Mouse (Mus musculus): ENCODE measurements around the gene Taf8. TPM values are rescaled to one million over a fixed set of nuclear protein-coding genes. Genes with fewer than 3 reads are reported as not detected.

The Taf8 gene
- polyA plus RNA-seq, 1 experiment from 2014 or later: 8.1 TPM

DNA sequence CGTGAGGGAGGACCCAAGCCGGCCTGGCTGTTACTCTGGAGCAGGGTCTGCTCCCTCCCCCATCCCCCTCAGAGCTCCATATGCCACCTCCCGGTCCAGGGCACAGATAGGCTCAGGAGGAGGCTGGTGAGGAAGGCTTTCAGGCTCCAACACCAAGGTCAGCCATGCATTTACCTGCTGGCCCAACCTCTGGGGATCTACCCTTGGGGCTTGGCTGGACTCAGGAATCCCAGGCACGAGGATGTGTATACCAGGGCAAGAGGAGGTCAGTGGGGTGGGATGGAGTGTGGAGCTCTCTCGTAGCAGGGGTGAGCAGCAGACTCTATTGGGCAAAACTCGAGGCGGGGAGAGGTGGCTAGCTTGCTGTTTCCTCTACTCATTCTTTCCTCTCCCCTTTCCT, 49.2 kb downstream of the Taf8 start:
- DNase-seq (no peak), ATAC-seq (no peak)
- peaks cover 35% of the 10 kb centered on the region for H3K4me1 ChIP-seq (ENCODE audit: insufficient read depth)
- TF ChIP-seq EP300 (IDR thresholded peaks at IDR 0.05; ENCODE audit: low read depth) (no peak), CTCF (IDR thresholded peaks at IDR 0.05; ENCODE audit: low read depth) (no peak)
- no peak overlapping the region for H3K4me3 ChIP-seq (ENCODE audit: low read depth, low read length)
- no peak overlapping the region for H3K9ac ChIP-seq (replicated peaks)
- H3K4me2 ChIP-seq (ENCODE audit: low read depth, low read length): no peak overlapping the region
- H3K27ac ChIP-seq (ENCODE audit: low read depth): no peak overlapping the region
- WGBS (ENCODE audit: insufficient replicate concordance): 64% methylated on average over 7 of the region's 7 CpGs
- no peaks in the 10 kb centered on the region for H3K9me3 ChIP-seq (ENCODE audit: low read length)
- H3K36me3 ChIP-seq (replicated peaks; ENCODE audit: insufficient read depth, low read length): 0 out of 2 replicates have a peak, but pooled peaks cover 2% of the 10 kb centered on the region
- no peaks in the 10 kb centered on the region for H3K27me3 ChIP-seq (ENCODE audit: insufficient read depth, low read length)

DNA sequence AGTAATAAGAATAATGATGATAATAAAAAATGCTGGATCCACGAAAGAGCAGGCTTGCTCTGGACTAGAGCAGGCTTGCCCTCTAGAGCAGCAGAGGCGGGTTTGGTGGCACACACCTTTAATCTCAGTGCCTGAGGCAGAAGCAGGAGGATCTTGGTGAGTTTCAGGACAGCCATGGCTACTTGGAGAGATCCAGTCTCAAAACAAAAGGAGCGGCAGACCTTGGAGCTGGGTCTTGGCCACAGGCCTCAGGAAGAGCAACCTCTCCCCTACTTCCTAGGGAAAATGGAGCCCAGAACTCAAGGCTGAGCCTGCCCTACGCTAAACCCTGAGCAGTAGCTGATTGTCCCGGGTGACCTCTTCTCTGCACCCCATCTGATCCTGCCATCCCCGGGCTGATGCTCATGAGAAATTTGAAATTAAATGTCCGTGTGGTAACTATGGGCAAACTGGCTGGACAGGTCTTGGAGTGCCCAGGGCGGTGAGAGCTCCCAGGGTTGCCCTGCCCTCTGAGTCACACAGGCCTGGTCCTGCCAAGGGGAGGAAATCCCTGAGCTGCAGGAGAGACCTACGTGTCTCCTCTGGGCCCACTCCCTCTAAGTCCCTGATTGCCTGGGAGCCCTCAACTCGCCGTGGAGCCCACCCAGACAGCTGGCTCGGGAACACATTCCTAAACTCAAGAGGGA, 51.1 kb downstream of the Taf8 start:
- TF ChIP-seq CTCF (IDR thresholded peaks at IDR 0.05; ENCODE audit: low read depth) (no peak), EP300 (IDR thresholded peaks at IDR 0.05; ENCODE audit: low read depth) (no peak)
- no peak overlapping the region for H3K4me3 ChIP-seq (ENCODE audit: low read depth, low read length)
- no peak for DNase-seq
- WGBS (ENCODE audit: insufficient replicate concordance): 80% methylated on average over 12 of the region's 12 CpGs
- no peaks in the 10 kb centered on the region for H3K9me3 ChIP-seq (ENCODE audit: low read length)
- no peak overlapping the region for H3K9ac ChIP-seq (replicated peaks)
- H3K27ac ChIP-seq (ENCODE audit: low read depth): no peak overlapping the region
- H3K4me2 ChIP-seq (ENCODE audit: low read depth, low read length): no peak overlapping the region
- H3K4me1 ChIP-seq (ENCODE audit: insufficient read depth): peaks cover 48% of the 10 kb centered on the region
- no peaks in the 10 kb centered on the region for H3K27me3 ChIP-seq (ENCODE audit: insufficient read depth, low read length)
- H3K36me3 ChIP-seq (replicated peaks; ENCODE audit: insufficient read depth, low read length): 0 out of 2 replicates have a peak, but pooled peaks cover 2% of the 10 kb centered on the region
- no peak for ATAC-seq

DNA sequence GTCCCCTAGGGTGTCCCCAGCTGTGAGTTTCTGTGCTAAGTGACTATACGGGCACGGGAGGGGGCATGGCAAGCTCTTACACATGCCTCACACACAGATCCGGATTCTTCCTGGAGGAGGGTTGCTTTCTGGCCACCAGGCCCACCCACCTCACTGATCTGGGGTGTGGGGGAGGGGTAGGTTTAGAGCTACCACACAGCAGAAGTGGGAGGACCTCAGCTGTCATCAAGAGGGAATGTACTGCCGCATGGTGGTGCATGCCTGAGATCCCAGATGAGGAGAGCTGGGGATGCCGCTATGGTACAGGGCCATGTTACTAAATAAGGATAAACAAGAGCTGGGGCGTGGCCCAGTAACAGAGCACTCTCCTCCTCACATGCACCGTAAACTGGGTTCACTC, 51.9 kb downstream of the Taf8 start:
- H3K4me3 ChIP-seq (ENCODE audit: low read depth, low read length): no peak overlapping the region
- ATAC-seq (no peak), DNase-seq (no peak)
- H3K4me2 ChIP-seq (ENCODE audit: low read depth, low read length): no peak overlapping the region
- H3K9ac ChIP-seq (replicated peaks): no peak overlapping the region
- H3K4me1 ChIP-seq (ENCODE audit: insufficient read depth): peaks cover 53% of the 10 kb centered on the region
- TF ChIP-seq EP300 (IDR thresholded peaks at IDR 0.05; ENCODE audit: low read depth): no peak
- TF ChIP-seq CTCF (IDR thresholded peaks at IDR 0.05; ENCODE audit: low read depth): no peak
- no peaks in the 10 kb centered on the region for H3K9me3 ChIP-seq (ENCODE audit: low read length)
- no peak overlapping the region for H3K27ac ChIP-seq (ENCODE audit: low read depth)
- H3K27me3 ChIP-seq (ENCODE audit: insufficient read depth, low read length): no peaks in the 10 kb centered on the region
- WGBS (ENCODE audit: insufficient replicate concordance): 54% methylated on average over 7 of the region's 7 CpGs
- 0 out of 2 replicates have a peak, but pooled peaks cover 2% of the 10 kb centered on the region for H3K36me3 ChIP-seq (replicated peaks; ENCODE audit: insufficient read depth, low read length)

DNA sequence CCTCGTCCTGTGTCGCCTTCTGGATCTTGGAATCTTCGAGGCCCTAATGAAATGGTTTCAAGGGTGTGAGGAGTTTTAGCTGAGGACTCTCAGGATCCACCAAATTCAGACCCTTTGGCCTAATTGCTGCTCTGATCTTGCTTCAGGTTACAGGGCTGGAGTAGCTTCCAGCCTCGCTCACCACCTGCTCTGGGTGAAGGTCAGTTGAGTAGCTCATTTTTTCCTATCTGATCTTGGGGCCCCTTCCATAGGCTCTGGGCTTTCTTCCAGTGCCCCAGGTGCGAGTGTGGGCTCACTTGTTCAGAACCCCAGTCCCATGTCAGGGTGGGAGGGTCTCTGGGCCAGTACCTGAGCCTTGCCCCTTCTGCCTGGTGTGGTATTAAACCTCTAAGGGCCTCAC, 52.7 kb downstream of the Taf8 start:
- Histone ChIP-seq H3K4me3 (ENCODE audit: low read depth, low read length) (no peak overlapping the region), H3K27me3 (ENCODE audit: insufficient read depth, low read length) (no peaks in the 10 kb centered on the region), H3K9me3 (ENCODE audit: low read length) (no peaks in the 10 kb centered on the region), H3K36me3 (replicated peaks; ENCODE audit: insufficient read depth, low read length) (no peaks in the 10 kb centered on the region), H3K9ac (replicated peaks) (no peak overlapping the region; the same call in 1 of the 2 replicates), H3K4me1 (ENCODE audit: insufficient read depth) (peaks cover 50% of the 10 kb centered on the region), H3K4me2 (ENCODE audit: low read depth, low read length) (no peak overlapping the region), H3K27ac (ENCODE audit: low read depth) (no peak overlapping the region)
- WGBS (ENCODE audit: insufficient replicate concordance): 71% methylated on average over 5 of the region's 5 CpGs
- TF ChIP-seq CTCF (IDR thresholded peaks at IDR 0.05; ENCODE audit: low read depth) (no peak), EP300 (IDR thresholded peaks at IDR 0.05; ENCODE audit: low read depth) (no peak)
- ATAC-seq (no peak), DNase-seq (no peak)

DNA sequence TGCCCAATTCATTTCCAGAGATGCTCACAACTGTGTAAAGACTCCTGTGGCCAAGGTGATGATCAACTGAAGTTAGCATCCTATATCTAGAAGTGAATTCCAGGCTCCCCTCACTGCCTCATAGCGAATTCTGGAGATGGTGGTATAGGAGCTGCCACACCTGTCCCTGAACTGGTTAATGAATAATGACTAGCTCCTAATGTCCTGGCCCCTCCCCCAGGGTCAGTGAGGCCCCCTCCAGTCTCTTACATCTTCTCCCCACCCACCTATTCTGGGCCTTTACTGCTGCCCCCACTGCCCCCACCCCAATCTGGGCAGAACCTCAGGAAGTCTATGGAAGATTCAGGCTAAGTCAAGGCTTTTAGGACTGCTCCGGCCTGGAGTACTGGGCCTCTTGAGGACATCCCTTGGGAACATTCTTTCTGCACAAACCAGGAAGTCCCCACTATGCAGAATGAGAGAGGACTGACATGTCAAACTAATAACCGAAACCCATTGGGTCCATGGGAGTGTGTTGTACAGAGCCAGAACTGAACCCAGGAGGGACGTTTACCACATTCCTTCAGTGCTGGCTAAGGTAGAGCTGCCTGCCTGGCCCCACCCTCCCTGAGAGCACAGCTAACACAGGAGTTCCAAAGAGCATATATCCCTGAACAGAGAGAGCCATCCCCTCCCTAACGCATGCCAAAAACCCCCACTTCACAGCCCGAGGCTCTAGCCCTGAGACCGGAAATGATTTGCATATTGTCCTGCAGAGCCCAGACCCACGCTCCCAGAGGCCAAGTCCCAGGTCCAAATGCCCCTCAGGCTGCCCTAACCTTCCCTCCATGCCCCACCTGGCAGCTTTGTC, 53.3 kb downstream of the Taf8 start:
- 36% methylated on average over 8 of the region's 8 CpGs for WGBS (ENCODE audit: insufficient replicate concordance)
- no peak for TF ChIP-seq CTCF (IDR thresholded peaks at IDR 0.05; ENCODE audit: low read depth)
- no peak for TF ChIP-seq EP300 (IDR thresholded peaks at IDR 0.05; ENCODE audit: low read depth)
- Histone ChIP-seq H3K4me2 (ENCODE audit: low read depth, low read length) (no peak overlapping the region), H3K4me1 (ENCODE audit: insufficient read depth) (peaks cover 54% of the 10 kb centered on the region), H3K9me3 (ENCODE audit: low read length) (no peaks in the 10 kb centered on the region), H3K27ac (ENCODE audit: low read depth) (0 out of 2 replicates have a peak overlapping the region, but pooled peaks have one; percentile 11), H3K9ac (replicated peaks) (no peak overlapping the region; the same call in 1 of the 2 replicates), H3K27me3 (ENCODE audit: insufficient read depth, low read length) (no peaks in the 10 kb centered on the region), H3K36me3 (replicated peaks; ENCODE audit: insufficient read depth, low read length) (no peaks in the 10 kb centered on the region), H3K4me3 (ENCODE audit: low read depth, low read length) (no peak overlapping the region)
- peak; percentile 14; the same call in 1 of the 2 replicates for ATAC-seq
- DNase-seq: no peak

DNA sequence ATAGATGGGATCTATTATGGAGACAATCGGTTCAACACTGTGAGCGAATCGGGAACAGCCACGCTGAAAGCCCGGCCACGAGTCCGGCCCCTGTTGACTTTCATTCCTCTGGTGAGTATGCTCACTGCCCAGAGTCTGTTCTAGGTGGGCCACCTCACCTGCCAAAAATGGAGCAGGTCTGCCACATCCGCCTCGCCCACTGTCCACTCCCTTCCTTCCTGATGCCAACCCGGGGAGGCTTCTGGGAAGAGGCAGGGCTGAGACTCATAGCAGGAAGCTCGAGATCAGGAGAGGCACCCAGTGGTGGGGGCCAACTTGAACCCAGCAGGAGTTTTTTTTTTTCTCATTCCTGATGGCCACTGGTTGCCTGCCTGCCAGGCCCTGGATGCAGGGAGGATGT, 55.5 kb downstream of the Taf8 start:
- no peaks in the 10 kb centered on the region for H3K9me3 ChIP-seq (ENCODE audit: low read length)
- DNase-seq (no peak), ATAC-seq (no peak)
- H3K4me3 ChIP-seq (ENCODE audit: low read depth, low read length): no peak overlapping the region
- H3K27ac ChIP-seq (ENCODE audit: low read depth): no peak overlapping the region
- H3K36me3 ChIP-seq (replicated peaks; ENCODE audit: insufficient read depth, low read length): no peaks in the 10 kb centered on the region
- H3K27me3 ChIP-seq (ENCODE audit: insufficient read depth, low read length): no peaks in the 10 kb centered on the region
- 66% methylated on average over 11 of the region's 11 CpGs for WGBS (ENCODE audit: insufficient replicate concordance)
- H3K4me1 ChIP-seq (ENCODE audit: insufficient read depth): peaks cover 49% of the 10 kb centered on the region
- TF ChIP-seq CTCF (IDR thresholded peaks at IDR 0.05; ENCODE audit: low read depth) (no peak), EP300 (IDR thresholded peaks at IDR 0.05; ENCODE audit: low read depth) (no peak)
- no peak overlapping the region; the same call in 1 of the 2 replicates for H3K9ac ChIP-seq (replicated peaks)
- H3K4me2 ChIP-seq (ENCODE audit: low read depth, low read length): no peak overlapping the region

Data from liver, postnatal 0 days (tissue).